Comparison of ENCODE assay signal across 10 mouse cellular contexts in the genomic region with DNA sequence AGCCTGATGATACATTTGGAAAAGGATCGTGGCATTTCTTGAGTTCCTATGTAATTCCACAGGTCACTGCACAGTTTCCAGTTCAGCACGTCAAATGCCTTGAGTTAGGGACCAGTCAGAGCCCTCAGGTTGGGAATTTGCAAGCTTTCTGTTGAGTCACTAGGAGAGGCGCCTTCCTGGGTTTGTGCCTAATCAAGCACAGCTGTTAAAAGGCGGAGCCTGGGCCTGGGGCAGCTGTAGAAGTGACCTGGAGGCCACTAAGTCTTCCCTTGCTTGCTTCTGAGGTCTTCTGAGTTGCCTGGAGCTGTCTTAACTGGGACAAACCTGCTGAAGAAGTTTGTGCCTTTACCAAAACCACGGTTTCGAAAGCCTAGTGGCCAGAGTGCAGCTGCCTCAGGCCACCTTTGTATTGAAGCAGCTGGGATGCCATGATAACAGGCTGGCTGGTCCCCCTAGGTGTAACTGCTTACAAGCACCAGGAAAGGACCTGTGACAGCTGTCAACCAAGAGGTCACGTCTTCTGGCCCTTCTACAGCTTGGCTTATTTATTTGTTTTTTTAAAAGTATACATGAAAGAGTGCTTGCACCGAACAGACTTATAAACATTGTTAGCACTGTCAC.
A peak's percentile ranks its signal among the peaks of the same experiment; 100 is the strongest.
DNase-seq lines count a peak whose midpoint lies in the region; ATAC-seq and TF ChIP-seq lines count a peak whose summit lies in the region.
"Had no signal": no experiment of that assay in that cellular context is flagged by ENCODE, and none has a peak within 500 bp of the region (broad histone marks: within the 10 kb centered on the region; RNA-seq: fewer than 3 reads in every experiment).

No protein-coding gene starts in this region.

- no peak for TF ChIP-seq POLR2A in myocyte (IDR thresholded peaks at IDR 0.05; ENCODE audit: insufficient read length, low read depth)

- no peak overlapping the region for H3K4me3 ChIP-seq in hindbrain, embryonic 10.5 days
- H3K4me3 ChIP-seq in hindbrain, embryonic 13.5 days = no peak overlapping the region
- H3K4me3 ChIP-seq in embryonic facial prominence, embryonic 14.5 days (ENCODE audit: low read depth, low read length) = no peak overlapping the region
- H3K4me3 ChIP-seq in intestine, postnatal 0 days (ENCODE audit: low read depth, low read length) = no peak overlapping the region
- H3K4me3 ChIP-seq in myocyte = no peak overlapping the region
- H3K4me3 ChIP-seq: embryonic facial prominence, embryonic 13.5 days; liver, embryonic 13.5 days had no signal

- H3K4me2 ChIP-seq in hindbrain, embryonic 13.5 days = no peak overlapping the region
- no peak overlapping the region for H3K4me2 ChIP-seq in embryonic facial prominence, embryonic 14.5 days (ENCODE audit: low read depth, low read length)
- H3K4me2 ChIP-seq in intestine, postnatal 0 days (replicated peaks; ENCODE audit: low read depth) = no peak overlapping the region
- H3K4me2 ChIP-seq in myocyte (ENCODE audit: low read depth) = peak overlapping the region; percentile 51
- H3K4me2 ChIP-seq: embryonic facial prominence, embryonic 13.5 days; liver, embryonic 13.5 days had no signal

- H3K36me3 ChIP-seq in hindbrain, embryonic 10.5 days = peaks cover 4% of the 10 kb centered on the region; the same call in 1 of the 2 replicates
- H3K36me3 ChIP-seq in hindbrain, embryonic 13.5 days = no peaks in the 10 kb centered on the region
- H3K36me3 ChIP-seq in embryonic facial prominence, embryonic 14.5 days (ENCODE audit: control insufficient read depth, insufficient read depth, low read length) = peaks cover 7% of the 10 kb centered on the region; the same call in 1 of the 2 replicates
- no peaks in the 10 kb centered on the region for H3K36me3 ChIP-seq in intestine, postnatal 0 days (ENCODE audit: control insufficient read depth, insufficient read depth)
- H3K36me3 ChIP-seq in myocyte (ENCODE audit: control insufficient read depth, insufficient read depth) = no peaks in the 10 kb centered on the region
- H3K36me3 ChIP-seq: liver, embryonic 13.5 days had no signal

- no peak overlapping the region for H3ac ChIP-seq in myocyte (ENCODE audit: control insufficient read depth, insufficient read length)

- 38% methylated on average over 8 of the region's 8 CpGs for WGBS in hindbrain, embryonic 10.5 days
- 51% methylated on average over 8 of the region's 8 CpGs for WGBS in hindbrain, embryonic 13.5 days
- WGBS in embryonic facial prominence, embryonic 14.5 days = 33% methylated on average over 8 of the region's 8 CpGs
- WGBS in intestine, postnatal 0 days = 55% methylated on average over 8 of the region's 8 CpGs

- no peak for ATAC-seq in hindbrain, embryonic 13.5 days (ENCODE audit: low FRiP score)
- no peak for ATAC-seq in embryonic facial prominence, embryonic 14.5 days (ENCODE audit: low read depth)
- peak; percentile 61; the same call in 1 of the 2 replicates for ATAC-seq in intestine, postnatal 0 days

- H3K9ac ChIP-seq in hindbrain, embryonic 13.5 days = no peak overlapping the region
- H3K9ac ChIP-seq in embryonic facial prominence, embryonic 14.5 days (ENCODE audit: low read depth, low read length) = no peak overlapping the region
- H3K9ac ChIP-seq in intestine, postnatal 0 days (ENCODE audit: low read depth, low read length) = no peak overlapping the region
- H3K9ac ChIP-seq: embryonic facial prominence, embryonic 13.5 days; liver, embryonic 13.5 days had no signal

- H3K27ac ChIP-seq in hindbrain, embryonic 10.5 days = peak overlapping the region; percentile 58
- no peak overlapping the region for H3K27ac ChIP-seq in hindbrain, embryonic 13.5 days
- H3K27ac ChIP-seq in embryonic facial prominence, embryonic 14.5 days (replicated peaks; ENCODE audit: low read depth, low read length) = no peak overlapping the region
- H3K27ac ChIP-seq in intestine, postnatal 0 days (ENCODE audit: low read depth, low read length) = no peak overlapping the region; the same call in 1 of the 2 replicates
- H3K27ac ChIP-seq: embryonic facial prominence, embryonic 13.5 days; liver, embryonic 13.5 days had no signal

- peak; percentile 61 for DNase-seq in hindbrain, embryonic 10.5 days (ENCODE audit: low spot score)
- DNase-seq in embryonic facial prominence, embryonic 14.5 days (ENCODE audit: low spot score) = peak; percentile 65
- DNase-seq in layer of hippocampus, postnatal 14 days (ENCODE audit: low spot score in 2 of 2) = no peak
- DNase-seq in cerebellum, adult 18-20 months = no peak
- no peak for DNase-seq in left cerebral cortex, postnatal 25 days (ENCODE audit: low spot score in 2 of 2)
- DNase-seq: liver, embryonic 13.5 days had no signal

- TF ChIP-seq CTCF in intestine, postnatal 0 days (IDR thresholded peaks at IDR 0.05; ENCODE audit: low read depth) = 0 out of 2 replicates have a peak, but pooled peaks have one; percentile 6

- H3K4me1 ChIP-seq in hindbrain, embryonic 10.5 days (replicated peaks) = peaks cover 65% of the 10 kb centered on the region
- H3K4me1 ChIP-seq in hindbrain, embryonic 13.5 days (replicated peaks) = peaks cover 50% of the 10 kb centered on the region
- H3K4me1 ChIP-seq in embryonic facial prominence, embryonic 14.5 days (ENCODE audit: control insufficient read depth, insufficient read depth, low read length) = peaks cover 40% of the 10 kb centered on the region
- H3K4me1 ChIP-seq in intestine, postnatal 0 days (replicated peaks; ENCODE audit: control insufficient read depth, insufficient read depth, low read length) = peaks cover 6% of the 10 kb centered on the region

- no peaks in the 10 kb centered on the region for H3K9me3 ChIP-seq in hindbrain, embryonic 10.5 days
- no peaks in the 10 kb centered on the region for H3K9me3 ChIP-seq in hindbrain, embryonic 13.5 days
- H3K9me3 ChIP-seq in embryonic facial prominence, embryonic 14.5 days (ENCODE audit: control insufficient read depth, low read length) = no peaks in the 10 kb centered on the region
- no peaks in the 10 kb centered on the region for H3K9me3 ChIP-seq in intestine, postnatal 0 days (ENCODE audit: control insufficient read depth)
- H3K9me3 ChIP-seq: embryonic facial prominence, embryonic 13.5 days; liver, embryonic 13.5 days had no signal

- intact Hi-C loops in left cerebral cortex, postnatal 25 days (cut with DNase I) = no loop called here

- no peaks in the 10 kb centered on the region for H3K27me3 ChIP-seq in hindbrain, embryonic 10.5 days (ENCODE audit: insufficient read depth, poor library complexity, severe bottlenecking)
- no peaks in the 10 kb centered on the region for H3K27me3 ChIP-seq in hindbrain, embryonic 13.5 days
- no peaks in the 10 kb centered on the region for H3K27me3 ChIP-seq in embryonic facial prominence, embryonic 14.5 days (replicated peaks; ENCODE audit: control insufficient read depth, insufficient read depth, low read length)
- no peaks in the 10 kb centered on the region for H3K27me3 ChIP-seq in intestine, postnatal 0 days (replicated peaks; ENCODE audit: control insufficient read depth, insufficient read depth, low read length)
- H3K27me3 ChIP-seq in myocyte (ENCODE audit: control insufficient read depth, insufficient read depth, insufficient read length) = no peaks in the 10 kb centered on the region
- H3K27me3 ChIP-seq: embryonic facial prominence, embryonic 13.5 days; liver, embryonic 13.5 days had no signal

- peaks cover 15% of the 10 kb centered on the region for H3K79me2 ChIP-seq in myocyte (ENCODE audit: control insufficient read depth, insufficient read depth)

TF ChIP-seq in myocyte, 11 proteins besides CTCF, POLR2A, EP300 and RAD21:
- TF ChIP-seq MYOG (IDR thresholded peaks at IDR 0.05; ENCODE audit: control insufficient read depth in 1 of 3, insufficient read depth in 1 of 3, insufficient read length in 2 of 3, low read depth in 2 of 3) (peak in 2 of 3 experiments; percentile 55 to 70), MAX (IDR thresholded peaks at IDR 0.05; ENCODE audit: low read depth) (no peak), TCF3 (IDR thresholded peaks at IDR 0.05; ENCODE audit: insufficient read length, low read depth) (no peak), TCF12 (IDR thresholded peaks at IDR 0.05; ENCODE audit: insufficient read depth, poor library complexity, severe bottlenecking) (peak; percentile 37), MYOD1 (IDR thresholded peaks at IDR 0.05; ENCODE audit: control insufficient read depth in 1 of 3, insufficient read length in 2 of 3, low read depth in 2 of 3) (peak in 2 of 3 experiments; percentile 55 to 65)

Comparison
In these comparisons a context has a peak if more than half of its experiments do, and no peak if none do; other contexts are left out.
1. DNase-seq: peak in hindbrain, embryonic 10.5 days (single experiment) and embryonic facial prominence, embryonic 14.5 days (single experiment); none in layer of hippocampus, postnatal 14 days (0 of 2), cerebellum, adult 18-20 months (0 of 2) and left cerebral cortex, postnatal 25 days (0 of 2).